Mouse (Mus musculus) lung, embryonic 15.5 days (tissue): ENCODE data around the gene Gmcl1. TPM values are rescaled to one million over a fixed set of nuclear protein-coding genes. Genes with fewer than 3 reads are reported as not detected.
A peak's percentile ranks its signal among the peaks of the same experiment; 100 is the strongest.

Experiments used
- ATAC-seq: fragments of 200-750 bp; cut with Nextera tagmentation; 2 replicates; pipeline ENCODE4 v1.8.0; 2017; ENCODE audit warnings: moderate number of reproducible peaks, borderline replicate concordance; ENCODE audit not compliant: low FRiP score, low TSS enrichment; ENCODE audit errors: extremely low read depth
- H3K27ac ChIP-seq: fragments of 300-500 bp; sonication (generic); 2 replicates; pipeline ENCODE4 v1.5.1; 2015; ENCODE audit warnings: moderate library complexity, mild to moderate bottlenecking, inconsistent platforms
- H3K27me3 ChIP-seq: fragments of 300-500 bp; sonication (generic); 2 replicates; pipeline ENCODE4 v1.6.1; 2015; ENCODE audit warnings: inconsistent platforms
- H3K36me3 ChIP-seq: fragments of 300-500 bp; sonication (generic); 2 replicates; pipeline ENCODE4 v1.6.1; 2015; ENCODE audit warnings: inconsistent platforms
- H3K4me1 ChIP-seq: fragments of 300-500 bp; sonication (generic); 2 replicates; pipeline ENCODE4 v1.6.1; 2015; ENCODE audit warnings: inconsistent platforms
- H3K4me2 ChIP-seq: fragments of 300-500 bp; sonication (generic); 2 replicates; pipeline ENCODE4 v1.6.1; 2015; ENCODE audit warnings: inconsistent platforms, mild to moderate bottlenecking, moderate library complexity
- H3K4me3 ChIP-seq: fragments of 300-500 bp; sonication (generic); 2 replicates; pipeline ENCODE4 v1.5.1; 2015; ENCODE audit warnings: mild to moderate bottlenecking, inconsistent platforms
- H3K9ac ChIP-seq: fragments of 300-500 bp; sonication (generic); 2 replicates; pipeline ENCODE4 v1.6.1; 2015; ENCODE audit warnings: inconsistent platforms
- H3K9me3 ChIP-seq: fragments of 300-500 bp; sonication (generic); 2 replicates; pipeline ENCODE4 v1.6.1; 2016; ENCODE audit warnings: inconsistent platforms
- WGBS: fragments of 180-500 bp; shearing (Covaris S2); methylation state at CpG from one replicate; pipeline ENCODE4 v1.1.7; 2015; 5-methylcytosine and 5-hydroxymethylcytosine counted together
- polyA plus RNA-seq: library from polyadenylated mRNA; unstranded; fragments of >200 nt; fragmentation: Nextera tagmentation; extraction: Ambion mirVana; gene quantifications from 2 replicates; pipeline ENCODE4 v1.2.1, GENCODE M21; 2015

Gene Gmcl1
- 32.7 and 32.9 TPM in 2 replicates for polyA plus RNA-seq

DNA sequence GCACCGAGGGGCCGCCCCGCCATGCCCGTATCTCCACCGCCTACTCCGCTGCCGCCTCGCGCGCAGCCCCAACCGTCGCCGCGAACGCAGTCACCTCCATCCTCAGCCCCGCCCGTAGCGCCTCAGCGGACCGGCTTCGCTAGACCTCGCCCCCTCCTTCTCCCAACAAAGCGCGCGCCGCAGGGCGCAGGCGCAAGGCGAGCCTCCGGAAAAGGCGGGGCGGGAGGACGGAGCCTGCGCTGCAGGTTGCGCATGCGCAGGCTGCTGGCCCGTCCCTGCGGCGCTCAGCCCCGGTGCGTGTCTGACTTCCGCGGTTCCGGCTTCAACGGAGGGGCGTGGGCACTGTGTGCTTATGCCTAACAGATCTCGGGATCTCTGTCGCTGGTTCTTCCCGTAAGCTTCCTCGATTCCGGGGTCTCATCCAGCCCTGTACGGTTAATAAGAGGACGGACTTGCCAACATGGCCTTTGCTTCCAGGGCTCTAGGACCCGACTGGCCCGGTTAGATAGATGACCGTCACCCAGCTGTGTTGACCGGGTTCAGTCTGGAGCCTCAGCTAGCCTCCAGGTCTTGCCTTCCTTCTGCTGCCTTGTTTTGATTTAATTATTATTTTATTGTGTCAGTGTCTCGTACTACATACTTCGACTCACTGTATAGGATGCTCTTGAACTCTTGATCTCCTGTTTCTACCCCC, at the start of gene Gmcl1:
Gene Gmcl1, minus strand, starts transcription at position 201 of the 694 bp plus-strand sequence.
- H3K4me3 ChIP-seq = peak within 1 kb of the TSS; percentile 99
- peak within 1 kb of the TSS; percentile 95 for H3K9ac ChIP-seq
- H3K27ac ChIP-seq = peak within 1 kb of the TSS; percentile 79
- no peaks in the 10 kb centered on the region for H3K27me3 ChIP-seq
- under 1% methylated on average over 59 of the region's 59 CpGs for WGBS
- H3K36me3 ChIP-seq = no peaks in the 10 kb centered on the region
- H3K4me1 ChIP-seq = peaks cover 10% of the 10 kb centered on the region
- no peaks in the 10 kb centered on the region for H3K9me3 ChIP-seq
- peak within 1 kb of the TSS; percentile 96 for H3K4me2 ChIP-seq
- ATAC-seq = peak; percentile 96

DNA sequence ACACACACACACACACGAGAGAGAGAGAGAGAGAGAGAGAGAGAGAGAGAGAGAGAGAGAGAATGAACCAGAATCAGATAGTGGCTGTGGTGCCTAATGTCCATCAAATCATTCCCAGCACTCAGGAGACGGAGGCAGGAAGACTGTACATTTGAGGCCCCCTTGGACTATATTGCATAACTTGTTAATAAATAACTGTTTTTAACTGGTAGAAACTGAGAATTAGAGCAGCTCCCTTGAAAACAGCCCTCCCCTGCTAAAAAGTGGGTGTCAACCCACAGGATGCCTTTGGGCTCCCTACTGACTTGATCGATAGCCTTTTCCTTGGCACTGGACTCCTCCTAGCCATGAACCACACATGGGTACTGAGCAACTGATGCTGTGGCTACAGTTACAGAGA, 49.2 kb upstream of the Gmcl1 start:
- no peak overlapping the region for H3K9ac ChIP-seq
- no peaks in the 10 kb centered on the region for H3K9me3 ChIP-seq
- no peaks in the 10 kb centered on the region for H3K27me3 ChIP-seq
- H3K4me2 ChIP-seq = no peak overlapping the region
- H3K36me3 ChIP-seq = no peaks in the 10 kb centered on the region
- WGBS = 84% methylated on average over 2 of the region's 3 CpGs
- peaks cover 5% of the 10 kb centered on the region; the same call in 1 of the 2 replicates for H3K4me1 ChIP-seq
- no peak overlapping the region for H3K27ac ChIP-seq
- no peak for ATAC-seq
- no peak overlapping the region for H3K4me3 ChIP-seq

DNA sequence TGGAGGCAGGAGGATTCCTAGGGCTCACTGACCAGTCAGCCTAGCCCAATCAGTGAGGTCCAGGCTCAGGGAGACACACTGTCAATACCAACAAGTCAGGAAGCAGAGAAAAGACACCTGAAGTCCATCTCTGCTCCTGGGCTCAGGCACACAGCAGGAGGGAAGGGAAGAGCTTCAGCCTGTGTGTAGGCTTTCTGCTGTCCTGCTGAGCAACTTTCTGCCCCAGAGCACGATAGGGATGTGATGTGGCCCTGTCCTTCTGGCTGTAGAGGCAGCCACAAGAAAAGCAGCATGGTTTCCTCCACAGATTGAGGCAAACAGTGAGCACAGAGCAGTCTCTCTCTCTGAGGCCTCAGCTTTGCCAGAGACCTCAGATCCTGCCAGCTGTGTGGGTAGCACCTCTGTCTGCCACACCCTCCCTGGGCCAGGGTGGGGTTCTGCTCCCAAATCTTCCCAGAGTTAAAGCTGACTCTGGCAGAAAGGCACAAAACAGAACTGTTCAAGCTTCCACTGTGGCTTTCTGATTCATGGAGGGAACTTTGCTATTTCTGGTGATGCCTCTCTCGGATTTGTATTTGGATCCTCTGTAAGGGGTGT, 48.3 kb upstream of the Gmcl1 start:
- 38% methylated on average over 2 of the region's 2 CpGs for WGBS
- peaks cover 5% of the 10 kb centered on the region; the same call in 1 of the 2 replicates for H3K4me1 ChIP-seq
- H3K9me3 ChIP-seq = no peaks in the 10 kb centered on the region
- ATAC-seq = no peak
- no peak overlapping the region for H3K4me3 ChIP-seq
- H3K27ac ChIP-seq = no peak overlapping the region
- H3K9ac ChIP-seq = no peak overlapping the region
- H3K27me3 ChIP-seq = no peaks in the 10 kb centered on the region
- H3K4me2 ChIP-seq = no peak overlapping the region
- H3K36me3 ChIP-seq = no peaks in the 10 kb centered on the region

DNA sequence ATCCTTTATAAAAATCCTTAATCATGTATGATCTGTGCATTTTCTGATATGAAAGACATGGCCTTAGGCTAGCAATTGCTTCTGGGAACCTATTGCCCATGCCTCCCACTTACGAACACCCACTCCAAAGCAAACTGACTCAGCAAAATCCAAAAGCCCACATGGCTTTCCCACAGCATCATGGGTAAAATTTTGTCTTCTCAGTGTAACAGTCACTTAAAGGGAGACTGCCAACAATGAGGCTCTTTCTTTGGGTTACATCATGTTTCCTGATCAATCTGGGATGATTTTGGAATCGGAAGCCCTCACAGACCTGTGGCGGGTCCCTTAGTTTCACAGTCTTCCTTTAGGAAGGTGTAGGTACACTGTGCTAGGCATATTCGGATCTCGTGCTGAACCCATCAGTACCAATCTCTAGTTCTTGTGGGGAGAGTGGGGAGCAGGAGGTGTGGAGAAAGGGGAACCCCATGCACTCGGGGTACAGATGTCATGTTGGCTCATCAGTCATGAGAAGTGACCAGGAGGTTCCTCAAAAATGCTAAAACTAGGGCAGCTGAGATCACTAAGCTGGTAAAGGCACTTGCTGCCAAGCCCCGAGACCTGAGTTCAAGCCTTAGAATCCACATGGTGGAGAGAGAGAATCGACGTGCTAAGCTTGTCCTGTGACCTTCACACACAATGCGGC, 45.9 kb upstream of the Gmcl1 start:
- H3K9me3 ChIP-seq = no peaks in the 10 kb centered on the region
- 90% methylated on average over 10 of the region's 10 CpGs for whole genome bisulfite sequencing
- no peaks in the 10 kb centered on the region for H3K36me3 ChIP-seq
- H3K4me1 ChIP-seq = no peaks in the 10 kb centered on the region
- H3K4me2 ChIP-seq = no peak overlapping the region
- H3K27me3 ChIP-seq = no peaks in the 10 kb centered on the region
- ATAC-seq = no peak
- no peak overlapping the region for H3K27ac ChIP-seq
- no peak overlapping the region for H3K4me3 ChIP-seq
- no peak overlapping the region for H3K9ac ChIP-seq

DNA sequence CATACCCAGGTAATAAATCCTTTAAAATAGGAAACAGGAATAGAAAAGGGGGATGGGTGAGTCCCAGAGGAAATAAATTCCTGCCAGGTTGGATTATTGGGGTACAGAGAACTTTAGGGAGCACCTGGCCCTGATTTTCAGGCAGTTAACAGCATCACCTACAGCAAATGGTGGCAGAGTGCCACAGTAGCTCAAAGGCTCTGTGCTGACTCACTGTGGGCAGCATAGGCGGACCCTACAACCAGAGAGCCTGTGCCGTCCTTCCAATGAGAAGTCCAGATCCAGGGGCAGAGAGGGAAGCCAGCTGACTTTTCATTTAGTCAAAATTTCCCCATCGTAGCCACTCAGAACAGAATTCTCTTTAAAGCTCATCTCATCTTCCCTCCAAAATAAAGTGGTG, 44.0 kb upstream of the Gmcl1 start:
- no peaks in the 10 kb centered on the region for H3K36me3 ChIP-seq
- no peak for ATAC-seq
- H3K4me2 ChIP-seq = no peak overlapping the region
- no peak overlapping the region for H3K27ac ChIP-seq
- H3K27me3 ChIP-seq = no peaks in the 10 kb centered on the region
- H3K9ac ChIP-seq = no peak overlapping the region
- 86% methylated on average over 3 of the region's 3 CpGs for WGBS
- no peak overlapping the region for H3K4me3 ChIP-seq
- no peaks in the 10 kb centered on the region for H3K4me1 ChIP-seq
- no peaks in the 10 kb centered on the region for H3K9me3 ChIP-seq

DNA sequence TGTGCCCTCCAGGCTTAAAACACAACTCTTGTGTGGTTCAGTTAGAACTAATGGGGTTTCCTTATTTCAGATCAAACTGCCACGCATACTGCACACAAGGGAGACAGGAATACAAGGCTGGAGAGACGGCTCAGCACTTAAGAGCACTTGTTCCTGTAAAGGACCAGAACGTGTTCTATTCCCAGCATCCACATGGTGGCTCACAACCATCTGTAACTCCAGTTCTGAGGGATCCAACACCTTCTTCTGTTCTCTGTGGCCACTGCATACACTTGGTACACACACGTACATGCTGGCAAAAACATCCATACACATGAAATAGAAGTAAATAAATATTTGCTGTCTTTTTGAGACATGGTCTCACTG, 43.5 kb upstream of the Gmcl1 start:
- Histone ChIP-seq H3K4me3 (no peak overlapping the region), H3K36me3 (no peaks in the 10 kb centered on the region), H3K27me3 (no peaks in the 10 kb centered on the region), H3K27ac (no peak overlapping the region), H3K4me2 (no peak overlapping the region), H3K4me1 (no peaks in the 10 kb centered on the region), H3K9me3 (no peaks in the 10 kb centered on the region), H3K9ac (no peak overlapping the region)
- no peak for ATAC-seq
- 47% methylated on average over 4 of the region's 4 CpGs for WGBS

DNA sequence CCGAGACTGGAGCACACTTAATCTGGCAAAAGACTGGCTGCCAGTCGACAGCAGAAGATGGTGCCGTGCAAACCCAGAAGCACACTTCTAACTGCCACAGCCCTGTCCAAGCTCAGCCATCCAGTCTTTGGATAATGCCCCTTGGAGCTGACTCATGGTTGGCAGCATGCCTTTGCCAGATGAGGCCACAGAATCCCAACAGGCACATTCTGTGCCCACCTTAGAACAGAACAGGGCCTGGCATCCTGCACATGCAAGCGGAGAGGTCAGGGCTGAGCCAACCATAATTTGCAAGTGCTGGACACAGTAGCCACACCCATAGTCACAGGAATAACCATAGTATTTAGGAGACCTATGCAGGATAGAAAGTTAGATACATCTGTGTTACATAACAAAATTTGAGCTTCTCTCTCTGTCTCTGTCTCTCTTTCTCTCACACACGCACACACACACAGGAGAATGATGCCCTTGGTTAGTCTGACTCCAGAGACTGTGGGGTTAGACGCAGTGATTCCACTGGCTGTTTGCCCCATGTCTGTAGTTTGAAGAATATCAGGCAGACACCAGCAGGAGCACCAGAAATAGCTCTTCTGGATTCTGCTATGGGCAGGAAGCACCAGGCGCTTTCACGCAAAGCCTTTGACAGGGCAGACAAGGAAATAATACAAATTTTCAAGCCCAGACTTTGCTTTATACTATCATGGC, 43.0 kb upstream of the Gmcl1 start:
- no peak for ATAC-seq
- Histone ChIP-seq H3K4me2 (no peak overlapping the region), H3K36me3 (no peaks in the 10 kb centered on the region), H3K9me3 (no peaks in the 10 kb centered on the region), H3K4me3 (no peak overlapping the region), H3K27me3 (no peaks in the 10 kb centered on the region), H3K4me1 (no peaks in the 10 kb centered on the region), H3K9ac (no peak overlapping the region), H3K27ac (no peak overlapping the region)
- WGBS = 87% methylated on average over 8 of the region's 8 CpGs

DNA sequence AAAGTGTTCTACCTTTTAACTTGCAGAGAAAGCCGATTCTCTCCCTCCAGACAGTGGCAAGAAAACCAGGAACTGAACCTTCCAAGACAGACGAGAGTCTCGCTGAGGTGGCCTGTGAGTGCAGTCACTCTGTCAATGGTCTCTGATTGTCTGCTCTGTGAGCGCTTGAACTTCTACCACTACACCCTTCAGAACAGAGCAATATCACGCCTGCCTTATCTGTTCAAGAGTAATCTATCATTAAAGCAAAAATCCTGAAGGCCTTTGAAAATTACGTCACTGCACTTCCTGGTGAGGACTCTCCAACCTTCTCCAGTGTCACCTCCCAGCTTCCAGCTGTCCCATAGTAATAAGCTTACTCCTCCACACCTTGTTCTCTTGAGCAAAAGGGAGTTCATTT, 41.8 kb upstream of the Gmcl1 start:
- WGBS = 49% methylated on average over 6 of the region's 6 CpGs
- H3K36me3 ChIP-seq = no peaks in the 10 kb centered on the region
- H3K4me1 ChIP-seq = no peaks in the 10 kb centered on the region
- no peak overlapping the region for H3K27ac ChIP-seq
- no peak overlapping the region for H3K9ac ChIP-seq
- H3K27me3 ChIP-seq = no peaks in the 10 kb centered on the region
- no peak for ATAC-seq
- no peak overlapping the region for H3K4me2 ChIP-seq
- H3K9me3 ChIP-seq = no peaks in the 10 kb centered on the region
- no peak overlapping the region for H3K4me3 ChIP-seq

DNA sequence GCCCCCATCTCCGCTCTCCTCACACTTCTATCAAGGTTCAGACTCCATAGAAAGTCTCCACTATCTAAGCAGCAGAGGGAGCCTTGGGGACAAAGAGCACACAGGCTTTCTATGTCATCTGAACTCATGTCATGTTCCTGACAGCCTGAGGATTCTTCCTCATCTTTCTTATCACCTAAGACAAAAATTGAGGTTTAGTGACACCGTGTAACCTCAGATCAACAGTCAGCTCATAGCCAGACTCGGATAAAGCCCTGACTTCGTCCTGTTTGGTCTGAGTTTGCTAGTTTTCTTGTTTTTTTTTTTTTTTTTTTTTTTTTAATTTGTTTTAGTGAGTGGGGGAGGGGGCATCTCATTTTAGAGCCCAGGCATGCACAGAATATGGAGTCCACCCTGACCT, 40.6 kb upstream of the Gmcl1 start:
- Histone ChIP-seq H3K4me3 (no peak overlapping the region), H3K36me3 (no peaks in the 10 kb centered on the region), H3K4me1 (0 out of 2 replicates have a peak, but pooled peaks cover 3% of the 10 kb centered on the region), H3K4me2 (no peak overlapping the region), H3K9me3 (no peaks in the 10 kb centered on the region), H3K27me3 (no peaks in the 10 kb centered on the region), H3K9ac (no peak overlapping the region), H3K27ac (no peak overlapping the region)
- 73% methylated on average over 4 of the region's 4 CpGs for WGBS
- ATAC-seq = no peak

DNA sequence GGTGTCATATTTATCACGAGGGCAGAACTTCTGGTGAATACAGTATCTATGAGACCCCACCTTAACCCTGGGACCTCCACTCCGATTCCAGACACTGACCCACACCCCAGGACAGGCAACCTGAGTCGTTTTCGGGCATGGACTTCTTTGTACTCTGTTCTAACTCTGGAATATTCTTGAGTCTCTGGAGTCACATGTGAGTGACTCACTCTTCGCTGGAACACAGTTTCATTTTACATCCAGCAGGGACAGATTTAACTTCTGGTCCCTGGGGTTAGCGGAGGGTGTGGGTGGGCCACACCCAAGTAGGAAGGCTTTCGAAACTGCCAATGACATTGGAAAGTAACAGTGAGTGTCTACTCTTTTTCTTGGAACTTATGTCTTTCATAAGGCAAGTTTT, 39.4 kb upstream of the Gmcl1 start:
- 70% methylated on average over 7 of the region's 7 CpGs for WGBS
- no peak overlapping the region for H3K4me3 ChIP-seq
- H3K9me3 ChIP-seq = no peaks in the 10 kb centered on the region
- H3K4me2 ChIP-seq = no peak overlapping the region
- H3K4me1 ChIP-seq = 0 out of 2 replicates have a peak, but pooled peaks cover 3% of the 10 kb centered on the region
- H3K36me3 ChIP-seq = no peaks in the 10 kb centered on the region
- no peak for ATAC-seq
- no peak overlapping the region for H3K9ac ChIP-seq
- no peaks in the 10 kb centered on the region for H3K27me3 ChIP-seq
- H3K27ac ChIP-seq = no peak overlapping the region

DNA sequence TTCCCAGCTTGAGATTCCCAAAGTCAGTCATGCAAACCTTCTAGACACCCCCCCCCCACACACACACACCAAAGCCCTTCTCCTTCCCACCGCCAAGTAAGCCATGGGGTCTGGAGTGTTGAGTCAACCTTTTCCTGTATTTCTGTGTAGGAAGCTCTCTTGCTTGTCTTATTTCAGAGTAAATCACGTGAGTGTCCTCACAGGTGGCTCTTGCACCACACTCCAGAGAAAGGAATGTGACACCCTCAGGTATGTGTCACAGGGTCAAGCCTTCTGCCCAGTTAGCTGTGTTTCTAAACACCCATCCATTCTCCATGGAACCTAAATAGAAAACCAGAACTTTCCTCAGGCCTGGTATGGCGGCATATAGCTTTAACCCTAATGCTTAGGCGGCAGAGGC, 35.8 kb upstream of the Gmcl1 start:
- Histone ChIP-seq H3K9ac (no peak overlapping the region), H3K9me3 (no peaks in the 10 kb centered on the region)
- 64% methylated on average over 4 of the region's 4 CpGs for WGBS

More for the DNA sequence above, 35.8 kb upstream of the Gmcl1 start:
- ATAC-seq = no peak
- H3K27ac ChIP-seq = no peak overlapping the region
- no peak overlapping the region for H3K4me2 ChIP-seq
- H3K4me3 ChIP-seq = no peak overlapping the region
- H3K36me3 ChIP-seq = no peaks in the 10 kb centered on the region
- H3K4me1 ChIP-seq = peaks cover 9% of the 10 kb centered on the region; the same call in 1 of the 2 replicates
- H3K27me3 ChIP-seq = no peaks in the 10 kb centered on the region
